Mouse (Mus musculus) common myeloid progenitor, adult 5-6 weeks (primary cell): Measurements from ENCODE around the gene Tanc1. TPM values are rescaled to one million over a fixed set of nuclear protein-coding genes. Genes with fewer than 3 reads are reported as not detected.

Source experiments
- ATAC-seq: replicated peaks from 2 replicates; pipeline ENCODE4 v1.8.0; 2016; ENCODE audit warnings: low read depth, mild to moderate bottlenecking, moderate TSS enrichment, inconsistent platforms; ENCODE audit not compliant: poor library complexity, severe bottlenecking
- total RNA-seq: library from RNA; stranded (forward); fragments of 200-1000, 187-1606 nt; gene quantifications from 2 replicates; pipeline ENCODE4 v1.2.3, GENCODE M21; 2017

Gene Tanc1
- total RNA-seq, 1 experiment from 2014 or later, result 6.3 TPM

DNA sequence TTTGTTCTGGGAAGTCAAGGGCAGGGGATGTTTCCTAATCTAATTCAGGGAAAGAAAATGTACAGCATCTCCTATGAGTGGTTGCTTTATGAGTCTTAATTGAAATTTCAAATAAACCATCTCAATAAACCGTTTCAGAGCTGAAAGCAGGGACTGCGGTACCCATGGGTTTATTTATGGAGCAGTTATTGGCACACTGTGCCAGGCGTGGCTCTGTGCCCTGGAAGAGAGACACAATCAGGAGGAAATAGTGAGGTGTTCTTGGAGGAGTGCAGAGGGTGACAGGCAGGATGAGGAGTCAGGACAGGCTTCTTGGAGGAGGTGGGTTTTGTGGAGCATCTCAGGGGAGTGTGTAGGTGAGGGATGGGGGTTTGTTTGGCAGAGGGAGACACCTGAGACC is 33.7 kb downstream of the Tanc1 start:
- no peak for ATAC-seq

GRCm38 (mm10) chr2:59646740-59647390 is 35.0 kb downstream of the Tanc1 start:
- ATAC-seq, result peak; percentile 22

DNA sequence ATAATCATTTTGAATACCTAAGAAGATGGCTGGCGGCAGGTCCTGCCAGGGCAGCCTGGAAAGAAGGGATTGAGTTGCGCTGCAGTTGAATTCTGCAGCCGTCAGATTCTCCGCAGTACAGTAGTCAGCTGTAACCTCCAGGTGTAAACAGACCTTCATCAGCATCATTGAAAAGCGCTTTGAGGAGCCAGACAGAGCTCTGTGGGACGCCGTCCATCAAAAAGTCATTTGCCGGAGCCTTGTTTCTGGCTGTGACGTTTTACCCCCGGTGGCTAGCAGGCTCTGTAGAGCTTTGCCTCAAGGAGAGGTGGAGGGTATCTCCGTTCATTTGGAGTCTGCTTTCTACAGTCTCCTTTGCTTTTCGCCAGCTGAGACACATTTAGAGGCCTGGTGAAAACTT is 36.6 kb downstream of the Tanc1 start:
- no peak for ATAC-seq

GRCm38 (mm10) chr2:59651801-59652200 is 40.0 kb downstream of the Tanc1 start:
- ATAC-seq, result no peak

DNA sequence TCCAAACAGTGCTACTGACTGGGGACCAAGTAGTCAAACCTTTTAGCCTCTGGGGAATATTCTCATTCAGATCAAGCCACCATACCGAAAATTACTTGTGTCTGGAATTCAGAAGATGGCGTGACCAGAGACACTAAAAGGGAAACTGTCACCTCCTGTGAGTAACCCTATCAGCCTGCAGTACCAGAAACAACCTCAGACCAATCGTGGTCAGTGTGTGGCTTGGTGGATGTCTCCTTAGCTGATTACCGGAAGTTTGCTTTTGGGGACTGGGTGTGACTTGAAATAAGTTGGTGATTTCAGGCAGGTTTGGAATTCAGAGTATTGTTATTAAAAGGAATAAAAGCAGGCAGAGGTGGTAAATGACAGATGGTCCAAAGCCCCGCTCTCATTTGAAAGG is 40.9 kb downstream of the Tanc1 start:
- peak; percentile 83 for ATAC-seq

DNA sequence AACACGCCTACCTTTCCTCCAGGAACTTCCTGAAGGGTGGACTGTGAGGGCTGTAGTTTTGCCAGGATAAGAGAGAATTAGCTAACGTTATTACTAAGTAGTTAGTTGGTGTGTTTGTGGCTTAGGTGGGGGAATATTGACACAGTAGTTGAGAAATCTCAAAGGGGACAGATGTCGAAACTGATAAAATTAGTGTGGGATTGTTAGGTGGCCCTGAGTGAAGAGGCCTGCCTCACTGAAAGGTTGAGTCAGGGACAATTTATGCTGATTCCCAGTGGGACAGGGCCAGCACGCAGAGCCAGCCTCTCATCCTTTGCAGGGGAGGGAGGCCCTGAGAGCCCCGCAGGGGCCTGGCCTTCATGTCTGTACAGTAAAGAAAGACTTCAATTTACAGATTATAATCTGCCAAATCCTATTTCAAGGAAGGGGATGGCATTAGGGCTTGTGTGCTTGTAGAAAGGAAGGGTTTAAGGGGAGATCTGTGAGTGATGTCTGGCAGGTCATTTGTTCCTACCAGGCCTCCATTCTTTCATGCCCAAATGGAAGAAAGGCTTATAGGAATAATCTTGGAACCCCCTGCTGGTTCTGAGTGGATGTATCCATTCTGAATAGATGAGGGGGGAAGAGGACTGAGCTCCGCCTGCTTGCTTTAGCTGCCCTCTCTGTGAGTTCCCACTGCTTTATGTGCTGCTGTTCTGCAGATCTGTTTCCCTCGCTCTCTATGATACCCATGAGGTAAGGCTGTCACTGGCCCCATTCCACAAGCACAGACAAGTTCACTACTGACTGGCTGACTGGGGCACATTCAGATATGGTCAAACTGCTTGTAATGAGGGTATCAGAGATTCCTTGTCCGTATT is 41.7 kb downstream of the Tanc1 start:
- ATAC-seq, result peak; percentile 19; the same call in 1 of the 2 replicates

DNA sequence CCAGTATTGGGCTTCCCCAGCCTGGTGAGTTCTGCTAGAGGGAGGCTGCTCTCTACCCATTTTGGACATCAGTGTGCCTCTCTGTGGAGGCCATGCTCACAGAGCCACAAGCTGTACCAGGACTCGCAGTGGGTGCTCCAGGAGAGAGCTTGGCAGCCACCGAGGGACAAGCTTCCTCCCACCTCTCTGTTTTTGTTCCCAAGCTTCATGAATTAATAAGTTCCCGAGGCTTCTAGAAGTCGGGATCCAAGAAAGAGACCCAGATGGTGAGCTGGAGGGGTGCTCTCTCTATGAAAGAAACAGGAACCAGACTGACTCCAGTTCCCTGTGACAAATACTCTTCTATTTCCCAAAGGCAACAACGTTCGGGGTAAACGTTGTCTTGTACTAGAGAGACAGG is 43.6 kb downstream of the Tanc1 start:
- ATAC-seq, result no peak

DNA sequence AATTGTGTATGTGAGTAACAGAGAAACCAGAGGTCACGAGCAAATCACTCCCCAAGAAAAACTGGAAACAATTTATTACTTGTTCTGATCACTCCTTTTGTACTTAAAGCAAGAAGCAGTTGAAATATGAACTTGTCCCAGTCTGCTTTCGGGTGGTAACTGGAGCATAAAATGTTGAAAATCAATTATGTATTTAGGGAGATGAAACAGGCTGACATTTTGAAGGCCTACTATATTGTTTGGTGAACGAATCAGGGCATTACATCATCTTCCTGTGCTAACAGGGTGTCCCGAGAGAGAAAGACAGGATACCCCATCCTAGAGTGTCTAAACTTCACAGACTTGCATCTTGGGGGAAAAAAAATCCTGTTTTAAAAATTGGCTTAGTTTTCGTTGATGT is 44.8 kb downstream of the Tanc1 start:
- ATAC-seq, result no peak

DNA sequence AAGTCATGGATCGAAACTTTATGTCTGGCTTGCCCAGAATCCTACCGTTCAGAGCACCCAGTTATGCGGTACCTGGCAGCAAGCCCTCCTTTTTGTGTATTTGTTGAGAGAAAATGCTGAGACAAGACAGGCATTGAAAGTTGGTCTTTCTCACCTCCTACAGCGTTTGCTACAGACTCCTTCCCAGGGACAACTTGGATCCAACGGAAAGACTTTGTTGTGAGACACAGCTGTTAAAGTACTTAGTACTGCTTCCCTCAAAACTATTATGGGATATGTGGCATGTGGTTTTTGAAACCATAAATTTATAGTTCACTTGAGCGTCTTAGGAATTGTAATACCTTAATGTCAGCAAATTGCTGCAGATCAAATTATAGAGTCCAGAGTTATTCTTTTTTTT is 47.8 kb downstream of the Tanc1 start:
- ATAC-seq, result no peak

- no peak for ATAC-seq
These were observed 49.3 kb downstream of the Tanc1 start for GRCm38 (mm10) chr2:59660891-59661805.

DNA sequence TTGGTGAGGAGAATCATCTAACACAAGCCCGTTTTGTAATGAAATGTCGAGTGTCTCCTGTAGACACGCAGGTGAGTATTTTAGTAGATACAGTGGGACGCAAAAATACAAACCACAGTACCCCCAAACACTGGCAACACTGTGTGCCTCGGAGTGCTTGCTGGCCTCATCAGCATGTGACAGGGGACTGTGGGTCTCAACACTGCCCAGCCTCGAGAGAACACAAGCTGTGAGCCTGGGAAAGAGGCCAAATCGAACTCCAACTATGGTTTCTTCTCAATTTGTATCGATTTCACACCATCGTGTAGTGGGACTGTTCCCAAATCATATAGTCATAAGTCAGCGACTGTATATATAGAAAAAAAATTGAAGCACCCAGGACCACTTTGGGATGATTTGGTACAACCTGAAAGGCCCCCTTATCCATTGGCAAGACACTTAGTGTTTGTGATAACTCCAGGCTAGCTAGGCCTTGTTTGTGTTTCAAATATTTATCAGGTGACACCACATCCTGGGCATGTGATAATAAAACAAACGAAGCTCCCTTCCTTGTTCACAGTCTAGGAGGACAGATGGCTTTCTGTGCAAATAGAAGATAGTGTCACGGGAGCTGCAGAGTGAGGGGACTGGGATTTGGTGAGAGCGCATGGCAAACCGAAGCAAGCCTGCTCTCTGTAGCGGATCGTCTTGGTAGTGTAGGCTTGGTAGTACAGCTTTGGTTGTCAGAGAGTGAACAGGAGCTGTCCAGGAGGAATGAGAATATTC is 53.1 kb downstream of the Tanc1 start:
- no peak for ATAC-seq

DNA sequence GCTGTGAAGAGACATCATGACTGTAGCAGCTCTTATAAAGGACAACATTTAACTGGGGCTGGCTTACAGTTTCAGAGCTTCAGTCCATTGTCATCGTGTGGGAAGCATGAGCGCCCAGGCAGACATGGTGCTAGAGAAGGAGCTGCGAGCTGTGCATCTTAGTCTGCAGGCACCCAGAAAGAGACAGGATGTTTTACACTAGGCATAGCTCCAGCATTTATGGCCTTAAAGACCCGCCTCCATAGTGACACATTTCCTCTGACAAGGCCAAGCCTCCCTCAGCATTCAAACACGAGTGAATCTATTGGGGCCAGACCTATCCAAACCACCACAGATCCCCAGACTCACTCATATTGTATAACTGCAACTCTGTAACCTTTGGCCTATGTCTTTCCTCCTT is 54.7 kb downstream of the Tanc1 start:
- no peak for ATAC-seq

DNA sequence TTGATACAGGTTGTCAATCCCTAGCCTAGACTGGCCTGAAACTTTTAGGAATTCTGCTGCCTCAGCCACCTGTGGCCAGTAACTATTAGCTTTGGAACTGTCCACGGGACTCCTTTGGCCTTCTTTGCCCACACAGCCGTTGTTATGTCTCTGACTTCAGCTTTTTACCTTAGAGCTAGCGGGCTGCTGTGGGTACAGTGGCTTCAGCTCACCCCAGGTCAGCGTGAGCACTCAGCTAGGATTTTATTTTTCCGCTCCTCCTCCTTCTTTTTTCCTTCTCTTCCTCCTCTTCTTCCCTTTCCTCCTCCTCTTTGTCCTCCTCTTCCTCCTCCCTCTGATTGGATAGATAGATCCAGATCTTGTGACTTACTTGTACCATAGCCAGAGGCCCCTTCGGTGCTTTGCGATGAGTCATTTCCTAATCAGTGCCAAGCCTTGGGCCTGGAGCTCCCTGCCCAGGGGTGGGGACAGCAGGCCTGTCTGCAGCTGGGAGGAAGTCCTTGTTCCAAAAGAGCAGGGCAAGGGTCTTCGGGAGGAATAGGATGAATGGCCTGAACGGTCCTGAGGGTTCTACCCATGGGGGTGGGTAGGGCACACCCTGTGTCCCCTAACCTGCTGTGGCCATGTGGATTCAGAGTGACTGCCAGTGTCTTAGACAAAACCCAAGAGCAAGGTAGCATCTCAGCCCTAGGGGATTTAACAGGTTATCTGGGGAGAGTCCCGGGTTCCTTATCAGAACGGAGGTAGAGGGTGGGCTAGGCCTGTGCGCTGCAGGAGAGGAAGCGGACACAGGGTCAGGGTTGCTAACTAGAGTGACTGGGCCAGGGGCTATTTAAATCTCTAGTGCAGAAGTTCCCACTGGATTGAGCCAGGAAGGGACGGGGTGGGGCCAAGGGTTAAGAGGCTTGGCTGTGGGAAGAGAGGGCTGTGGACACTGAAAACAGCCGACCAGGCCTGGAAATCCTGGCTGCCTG is 58.5 kb downstream of the Tanc1 start:
- ATAC-seq, result peak; percentile 54; the same call in 1 of the 2 replicates

GRCm38 (mm10) chr2:59671671-59672070 is 59.8 kb downstream of the Tanc1 start:
- ATAC-seq, result no peak

- ATAC-seq, result no peak
These were observed 60.2 kb downstream of the Tanc1 start for GRCm38 (mm10) chr2:59672086-59672485.

- ATAC-seq, result no peak
These were observed 60.8 kb downstream of the Tanc1 start for GRCm38 (mm10) chr2:59672686-59673085.

- no peak for ATAC-seq
These were observed 61.5 kb downstream of the Tanc1 start for GRCm38 (mm10) chr2:59673351-59673750.

- no peak for ATAC-seq
These were observed 62.0 kb downstream of the Tanc1 start for GRCm38 (mm10) chr2:59673877-59674276.
